Mouse (Mus musculus) testis, adult 2 months (tissue): ENCODE data around the gene Trim24.

Source experiments
- CTCF ChIP-seq: fragments of 200-500 bp; IDR thresholded peaks from 2 replicates; pipeline ENCODE4 v1.5.1; 2012; ENCODE audit warnings: low read depth, mild to moderate bottlenecking, inconsistent platforms, low read length, moderate library complexity; ENCODE audit not compliant: control insufficient read depth, insufficient read depth, insufficient replicate concordance
- POLR2A ChIP-seq: fragments of 200-500 bp; IDR thresholded peaks from 2 replicates; pipeline ENCODE4 v1.6.1; 2012; ENCODE audit warnings: low read depth, mild to moderate bottlenecking, inconsistent platforms, low read length, moderate library complexity; ENCODE audit not compliant: control insufficient read depth

GRCm38 (mm10) chr6:37926751-37927150, 56.1 kb downstream of the Trim24 start:
- TF ChIP-seq CTCF = no peak
- TF ChIP-seq POLR2A = no peak
